Mouse (Mus musculus) intestine, embryonic 15.5 days (tissue): ENCODE measurements around the gene Uspl1. TPM values are rescaled to one million over a fixed set of nuclear protein-coding genes. Genes with fewer than 3 reads are reported as not detected.

Experiments used
- ATAC-seq: fragments of 200-750 bp; cut with Nextera tagmentation; 2 replicates; pipeline ENCODE4 v1.8.0; 2017; ENCODE audit warnings: moderate TSS enrichment, moderate library complexity
- H3K27ac ChIP-seq: fragments of 300-500 bp; sonication (generic); 2 replicates; pipeline ENCODE4 v1.5.1; 2015; ENCODE audit warnings: mild to moderate bottlenecking, inconsistent platforms
- H3K27me3 ChIP-seq: fragments of 300-500 bp; sonication (generic); replicated peaks from 2 replicates; pipeline ENCODE4 v1.6.1; 2015; ENCODE audit warnings: inconsistent platforms
- H3K36me3 ChIP-seq: fragments of 300-500 bp; sonication (generic); 2 replicates; pipeline ENCODE4 v1.6.1; 2015; ENCODE audit warnings: inconsistent platforms
- H3K4me1 ChIP-seq: fragments of 300-500 bp; sonication (generic); replicated peaks from 2 replicates; pipeline ENCODE4 v1.6.1; 2015; ENCODE audit warnings: inconsistent platforms
- H3K4me2 ChIP-seq: fragments of 300-500 bp; sonication (generic); replicated peaks from 2 replicates; pipeline ENCODE4 v1.6.1; 2015; ENCODE audit warnings: mild to moderate bottlenecking, inconsistent platforms
- H3K4me3 ChIP-seq: fragments of 300-500 bp; sonication (generic); replicated peaks from 2 replicates; pipeline ENCODE4 v1.5.1; 2015; ENCODE audit warnings: inconsistent platforms
- H3K9ac ChIP-seq: fragments of 300-500 bp; sonication (generic); 2 replicates; pipeline ENCODE4 v1.6.1; 2015; ENCODE audit warnings: inconsistent platforms
- H3K9me3 ChIP-seq: fragments of 300-500 bp; sonication (generic); 2 replicates; pipeline ENCODE4 v1.6.1; 2016; ENCODE audit warnings: inconsistent platforms
- WGBS: fragments of 180-500 bp; shearing (Covaris S2); methylation state at CpG from one replicate; pipeline ENCODE4 v1.1.7; 2015; 5-methylcytosine and 5-hydroxymethylcytosine counted together
- polyA plus RNA-seq: library from polyadenylated mRNA; unstranded; fragments of >200 nt; fragmentation: Nextera tagmentation; extraction: Ambion mirVana; gene quantifications from 2 replicates; pipeline ENCODE4 v1.2.1, GENCODE M21; 2015

Gene Uspl1
- polyA plus RNA-seq, 1 experiment from 2014 or later: 37.1 TPM

- 96% methylated on average over 3 of the region's 3 CpGs for WGBS
- no peaks in the 10 kb centered on the region for H3K9me3 ChIP-seq
Measured at GRCm38 (mm10) chr5:149150882-149151281, 33.3 kb upstream of the Uspl1 start.

GRCm38 (mm10) chr5:149152063-149152773 is 31.9 kb upstream of the Uspl1 start:
- WGBS: 47% methylated on average over 13 of the region's 13 CpGs
- no peaks in the 10 kb centered on the region for H3K27me3 ChIP-seq
- H3K4me3 ChIP-seq: no peak overlapping the region
- H3K9ac ChIP-seq: no peak overlapping the region
- H3K4me1 ChIP-seq: 0 out of 2 replicates have a peak, but pooled peaks cover 5% of the 10 kb centered on the region
- H3K4me2 ChIP-seq: peak overlapping the region; percentile 36
- H3K36me3 ChIP-seq: no peaks in the 10 kb centered on the region
- H3K27ac ChIP-seq: 0 out of 2 replicates have a peak overlapping the region, but pooled peaks have one; percentile 24
- no peaks in the 10 kb centered on the region for H3K9me3 ChIP-seq
- peak; percentile 23; the same call in 1 of the 2 replicates for ATAC-seq

More at GRCm38 (mm10) chr5:149150882-149151281, 33.3 kb upstream of the Uspl1 start:
- H3K4me3 ChIP-seq: no peak overlapping the region
- no peak overlapping the region for H3K27ac ChIP-seq
- no peaks in the 10 kb centered on the region for H3K36me3 ChIP-seq
- no peak overlapping the region for H3K9ac ChIP-seq
- no peak for ATAC-seq
- no peaks in the 10 kb centered on the region for H3K27me3 ChIP-seq
- 0 out of 2 replicates have a peak, but pooled peaks cover 5% of the 10 kb centered on the region for H3K4me1 ChIP-seq
- no peak overlapping the region for H3K4me2 ChIP-seq

DNA sequence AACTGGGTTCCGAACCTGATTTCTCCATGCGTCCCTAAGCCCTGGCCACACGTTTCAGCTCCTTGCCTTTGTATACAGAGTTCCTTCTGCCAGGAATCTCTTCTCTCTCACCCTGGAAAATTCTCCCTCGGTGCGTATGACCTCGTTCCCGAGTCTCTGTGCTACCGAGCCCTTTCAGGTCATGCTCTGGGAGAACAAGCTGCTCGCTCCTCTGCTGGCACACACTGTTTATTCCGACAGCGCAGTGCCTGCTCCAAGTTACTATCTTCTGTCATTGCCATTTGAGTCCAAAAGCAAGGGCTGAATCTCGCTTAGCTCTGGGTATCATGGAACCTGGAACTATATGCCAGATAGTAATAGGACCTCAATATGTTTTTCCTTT is 31.4 kb upstream of the Uspl1 start:
- Histone ChIP-seq H3K9ac (no peak overlapping the region), H3K4me1 (0 out of 2 replicates have a peak, but pooled peaks cover 5% of the 10 kb centered on the region), H3K36me3 (no peaks in the 10 kb centered on the region), H3K27me3 (no peaks in the 10 kb centered on the region), H3K4me3 (no peak overlapping the region), H3K27ac (no peak overlapping the region), H3K4me2 (peak overlapping the region; percentile 36), H3K9me3 (no peaks in the 10 kb centered on the region)
- 50% methylated on average over 12 of the region's 12 CpGs for WGBS
- no peak for ATAC-seq

DNA sequence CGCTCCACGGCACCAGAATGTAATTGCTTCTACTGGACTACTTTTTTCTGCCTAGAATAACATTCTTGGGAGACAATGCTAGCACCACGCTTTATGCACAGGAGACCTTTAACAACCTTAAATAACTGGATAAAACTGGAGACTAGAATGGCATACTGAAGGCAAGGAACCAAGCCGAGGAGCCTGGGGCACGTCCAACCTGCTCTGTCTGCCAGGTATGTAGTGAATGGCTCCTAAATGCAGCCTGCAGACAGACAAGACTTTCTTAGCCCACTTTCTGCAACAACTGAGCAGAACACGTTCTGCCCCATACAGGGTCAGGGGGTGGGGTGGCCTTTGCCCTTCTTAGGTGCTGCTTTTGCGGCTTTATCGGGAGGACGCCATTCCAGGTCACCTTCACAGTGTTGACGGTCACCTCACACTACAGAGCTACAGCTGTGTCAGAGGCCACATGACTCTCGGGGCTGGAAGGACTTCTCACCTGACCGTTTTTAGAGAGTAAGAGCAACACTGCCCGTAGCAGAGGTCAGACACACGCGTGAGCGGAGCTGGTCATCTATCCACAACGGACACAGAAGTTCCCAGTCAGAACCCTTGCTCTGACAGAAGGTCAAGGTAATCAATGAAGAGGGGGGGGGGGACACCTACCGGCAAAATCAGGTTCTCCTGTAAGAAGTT is 27.1 kb upstream of the Uspl1 start:
- no peaks in the 10 kb centered on the region for H3K36me3 ChIP-seq
- H3K9me3 ChIP-seq: no peaks in the 10 kb centered on the region
- no peak overlapping the region for H3K4me2 ChIP-seq
- no peaks in the 10 kb centered on the region for H3K27me3 ChIP-seq
- ATAC-seq: no peak
- H3K4me1 ChIP-seq: 0 out of 2 replicates have a peak, but pooled peaks cover 5% of the 10 kb centered on the region
- 87% methylated on average over 18 of the region's 18 CpGs for WGBS
- no peak overlapping the region for H3K4me3 ChIP-seq
- H3K9ac ChIP-seq: no peak overlapping the region
- H3K27ac ChIP-seq: no peak overlapping the region

GRCm38 (mm10) chr5:149159021-149159420 is 25.1 kb upstream of the Uspl1 start:
- Histone ChIP-seq H3K9ac (no peak overlapping the region), H3K27ac (no peak overlapping the region), H3K4me1 (no peaks in the 10 kb centered on the region), H3K4me3 (no peak overlapping the region), H3K9me3 (no peaks in the 10 kb centered on the region), H3K36me3 (no peaks in the 10 kb centered on the region), H3K27me3 (no peaks in the 10 kb centered on the region), H3K4me2 (no peak overlapping the region)
- ATAC-seq: no peak
- WGBS: 91% methylated on average over 6 of the region's 6 CpGs

DNA sequence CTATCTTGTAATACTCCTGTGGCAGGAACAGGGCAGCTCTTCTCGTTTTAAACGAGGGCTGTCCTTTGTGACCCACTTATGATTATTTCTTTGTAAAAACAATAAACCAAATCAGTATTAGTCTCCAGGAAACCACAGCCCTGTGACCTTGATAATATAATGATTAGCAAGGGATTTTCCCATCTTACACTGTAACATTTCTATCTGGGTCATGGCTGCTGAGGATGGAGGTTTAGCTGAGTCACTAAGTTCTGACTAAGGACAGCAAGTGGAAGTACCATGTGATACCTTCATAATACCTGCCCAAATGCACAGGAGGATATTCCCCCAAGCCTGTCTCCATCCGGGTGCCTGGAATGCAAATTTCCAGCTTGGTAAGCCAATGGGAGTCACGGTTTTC is 23.7 kb upstream of the Uspl1 start:
- no peak overlapping the region for H3K4me3 ChIP-seq
- no peak overlapping the region for H3K4me2 ChIP-seq
- H3K36me3 ChIP-seq: no peaks in the 10 kb centered on the region
- no peak overlapping the region; the same call in 1 of the 2 replicates for H3K9ac ChIP-seq
- ATAC-seq: no peak
- H3K27me3 ChIP-seq: no peaks in the 10 kb centered on the region
- H3K9me3 ChIP-seq: no peaks in the 10 kb centered on the region
- WGBS: 76% methylated on average over 4 of the region's 4 CpGs
- no peaks in the 10 kb centered on the region for H3K4me1 ChIP-seq
- no peak overlapping the region for H3K27ac ChIP-seq

- ATAC-seq: no peak
- no peaks in the 10 kb centered on the region for H3K27me3 ChIP-seq
Measured at GRCm38 (mm10) chr5:149162890-149163289, 21.3 kb upstream of the Uspl1 start.

DNA sequence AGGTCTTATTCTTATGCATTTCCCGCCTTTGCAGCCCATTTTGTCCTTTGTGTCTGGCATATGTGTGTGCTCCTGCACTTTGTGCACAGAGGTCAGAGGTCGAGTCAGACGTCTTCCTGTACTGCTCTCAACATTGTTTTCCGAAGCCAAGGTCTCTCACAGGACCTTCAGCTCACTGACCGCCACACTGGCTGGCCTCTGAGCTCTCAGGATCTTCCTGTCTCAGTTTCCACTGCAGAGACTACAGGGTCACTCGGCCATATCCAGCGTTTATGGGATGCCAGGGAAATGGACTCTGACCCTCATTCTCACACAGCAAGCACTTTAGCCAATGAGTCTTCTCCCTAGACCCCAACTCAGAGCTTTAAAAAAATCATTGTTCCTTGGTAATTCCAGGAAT is 19.3 kb upstream of the Uspl1 start:
- Histone ChIP-seq H3K4me1 (no peaks in the 10 kb centered on the region), H3K9me3 (no peaks in the 10 kb centered on the region), H3K4me3 (no peak overlapping the region), H3K36me3 (no peaks in the 10 kb centered on the region), H3K4me2 (no peak overlapping the region), H3K27me3 (no peaks in the 10 kb centered on the region), H3K9ac (no peak overlapping the region), H3K27ac (no peak overlapping the region)
- ATAC-seq: 0 out of 2 replicates have a peak, but pooled peaks have one; percentile 36
- WGBS: 50% methylated on average over 7 of the region's 7 CpGs

More at GRCm38 (mm10) chr5:149162890-149163289, 21.3 kb upstream of the Uspl1 start:
- H3K4me3 ChIP-seq: no peak overlapping the region
- H3K27ac ChIP-seq: no peak overlapping the region
- H3K4me2 ChIP-seq: no peak overlapping the region
- no peaks in the 10 kb centered on the region for H3K36me3 ChIP-seq
- no peaks in the 10 kb centered on the region for H3K4me1 ChIP-seq
- H3K9ac ChIP-seq: no peak overlapping the region
- H3K9me3 ChIP-seq: no peaks in the 10 kb centered on the region
- 55% methylated on average over 7 of the region's 7 CpGs for WGBS

DNA sequence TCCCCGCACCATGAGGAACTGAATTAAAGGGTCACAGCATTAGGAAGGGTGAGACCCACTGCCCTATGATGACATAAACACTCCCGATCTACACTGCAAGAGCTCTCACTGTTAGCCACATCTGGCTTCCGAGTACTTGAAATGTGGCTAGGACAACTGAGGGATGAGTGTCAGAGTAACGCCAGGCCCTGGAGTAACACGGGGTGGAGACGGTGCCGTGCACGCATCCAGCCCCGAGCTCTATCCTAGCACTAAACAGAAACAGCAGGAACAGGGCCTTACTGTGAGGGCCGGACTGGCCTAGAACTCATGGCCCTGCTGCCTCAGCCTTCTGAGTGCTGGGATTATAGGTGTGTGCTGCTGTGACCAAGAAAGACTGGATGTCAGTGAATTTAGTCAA is 18.1 kb upstream of the Uspl1 start:
- Histone ChIP-seq H3K9ac (no peak overlapping the region), H3K27ac (no peak overlapping the region), H3K27me3 (no peaks in the 10 kb centered on the region), H3K4me2 (no peak overlapping the region), H3K9me3 (no peaks in the 10 kb centered on the region), H3K4me3 (no peak overlapping the region), H3K36me3 (no peaks in the 10 kb centered on the region), H3K4me1 (no peaks in the 10 kb centered on the region)
- 92% methylated on average over 10 of the region's 10 CpGs for WGBS
- no peak for ATAC-seq

DNA sequence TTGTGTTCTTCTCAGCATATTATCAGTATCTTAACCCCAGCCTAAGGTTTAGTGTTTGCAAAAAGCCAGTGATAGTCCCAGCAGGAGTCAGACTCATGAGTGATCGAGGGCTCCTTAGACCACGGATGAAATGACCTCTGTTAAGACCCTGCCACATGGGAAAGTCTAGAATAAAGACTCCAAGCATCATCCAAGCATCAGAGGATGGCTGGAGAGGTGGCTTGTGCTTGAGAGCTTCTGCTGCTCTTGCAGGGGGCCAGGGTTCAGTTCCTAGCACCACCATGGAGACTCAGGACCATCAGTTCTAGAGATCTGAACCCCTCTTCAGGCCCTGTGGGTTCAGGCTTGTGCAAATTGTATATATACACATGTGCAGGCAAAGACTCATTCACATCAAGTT is 16.1 kb upstream of the Uspl1 start:
- H3K27ac ChIP-seq: no peak overlapping the region
- 76% methylated on average over 2 of the region's 2 CpGs for WGBS
- no peak overlapping the region for H3K4me2 ChIP-seq
- H3K4me3 ChIP-seq: no peak overlapping the region
- no peaks in the 10 kb centered on the region for H3K4me1 ChIP-seq
- H3K27me3 ChIP-seq: no peaks in the 10 kb centered on the region
- no peaks in the 10 kb centered on the region for H3K36me3 ChIP-seq
- no peak overlapping the region for H3K9ac ChIP-seq
- no peaks in the 10 kb centered on the region for H3K9me3 ChIP-seq
- no peak for ATAC-seq

DNA sequence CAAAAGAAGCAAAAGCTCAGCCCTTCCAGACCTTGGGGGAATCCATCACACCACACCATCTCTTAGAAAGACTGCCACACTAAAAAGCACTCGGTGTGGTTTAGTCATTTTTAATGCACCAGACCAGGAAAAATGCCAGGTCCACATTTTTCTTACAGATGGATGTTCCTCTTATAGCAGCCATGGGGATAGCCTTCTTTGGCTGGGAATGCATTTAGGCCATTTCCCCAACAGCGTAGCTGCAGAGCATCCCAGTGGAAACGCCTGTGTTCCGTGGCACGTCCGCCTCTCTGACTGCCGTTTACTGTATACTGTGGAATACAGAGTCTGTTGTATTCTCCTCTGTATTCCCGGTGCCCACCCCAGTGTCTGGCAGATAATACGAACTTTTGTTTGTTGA is 15.3 kb upstream of the Uspl1 start:
- Histone ChIP-seq H3K4me3 (no peak overlapping the region), H3K27me3 (no peaks in the 10 kb centered on the region), H3K9ac (no peak overlapping the region), H3K4me2 (no peak overlapping the region), H3K9me3 (no peaks in the 10 kb centered on the region), H3K27ac (no peak overlapping the region), H3K4me1 (no peaks in the 10 kb centered on the region), H3K36me3 (no peaks in the 10 kb centered on the region)
- no peak for ATAC-seq
- 65% methylated on average over 9 of the region's 9 CpGs for WGBS

DNA sequence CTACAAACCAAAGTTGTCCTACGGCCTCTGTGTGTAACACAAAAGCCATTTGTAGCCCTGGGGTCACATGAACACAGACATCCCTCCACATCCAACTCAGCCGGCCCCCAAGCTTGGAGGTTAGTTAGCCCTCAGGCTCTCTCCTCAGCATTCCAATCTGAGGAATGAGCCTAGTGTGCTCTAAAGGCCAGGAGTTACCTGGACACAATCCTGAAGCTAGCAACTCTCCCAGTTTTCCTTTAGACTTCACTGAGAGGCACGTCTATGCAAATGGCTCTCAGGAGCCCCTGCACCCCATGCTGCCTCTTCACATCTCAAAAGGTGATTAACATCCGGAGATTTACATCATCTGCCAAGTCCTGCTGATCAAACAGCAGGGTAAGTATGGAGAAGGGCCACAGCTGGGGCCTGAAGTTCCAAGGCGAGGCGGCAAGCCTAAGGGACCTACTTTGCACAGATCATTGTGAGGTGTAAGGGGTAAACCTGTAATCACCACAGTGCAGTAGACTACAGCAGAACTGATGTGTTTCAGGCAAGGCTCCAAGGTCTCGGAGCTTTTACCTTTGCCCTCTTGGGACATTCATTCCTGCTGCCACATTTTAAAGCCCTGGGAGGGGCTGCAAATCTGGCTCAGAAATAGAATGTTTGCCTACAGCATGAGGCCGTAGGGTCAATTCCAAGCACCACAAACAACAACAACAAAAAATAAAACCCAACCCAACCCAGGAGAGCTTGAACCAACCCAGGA is 13.1 kb upstream of the Uspl1 start:
- Histone ChIP-seq H3K4me1 (no peaks in the 10 kb centered on the region), H3K27me3 (no peaks in the 10 kb centered on the region), H3K9ac (no peak overlapping the region), H3K9me3 (no peaks in the 10 kb centered on the region), H3K4me3 (no peak overlapping the region), H3K27ac (no peak overlapping the region), H3K36me3 (no peaks in the 10 kb centered on the region), H3K4me2 (no peak overlapping the region)
- 52% methylated on average over 8 of the region's 8 CpGs for WGBS
- ATAC-seq: no peak
